Mouse (Mus musculus): ENCODE results near the gene Amtn. TPM values are rescaled to one million over a fixed set of nuclear protein-coding genes. Genes with fewer than 3 reads are reported as not detected.
"Not testable (repeated sequence)": the region's sequence is repeated elsewhere in the genome, so short reads cannot be mapped to it uniquely, and the experiment has no call there.

Amtn gene
- total RNA-seq (2022), result not detected

DNA sequence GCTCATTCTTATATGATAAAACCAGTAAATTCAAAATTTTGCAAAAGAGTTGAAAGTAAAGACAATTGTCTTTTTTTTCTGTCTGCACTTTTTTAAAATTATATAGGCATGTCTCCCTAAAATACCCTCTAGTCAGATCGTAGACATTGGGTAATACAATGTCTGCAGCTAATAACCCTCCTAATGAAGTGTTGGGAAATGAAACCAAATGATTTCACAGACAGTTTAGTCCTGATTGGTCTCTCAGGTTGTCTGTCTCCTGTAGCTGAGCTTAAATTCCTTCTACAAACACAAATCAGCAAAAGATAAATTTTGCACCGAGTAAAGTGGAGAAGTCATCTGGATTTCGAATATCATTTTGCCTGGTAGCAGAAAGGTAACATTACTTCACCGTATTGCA, at the start of gene Amtn:
TSS of gene Amtn (plus strand) at position 301 of the 400 bp plus-strand sequence.
- DNase-seq, result no peak

DNA sequence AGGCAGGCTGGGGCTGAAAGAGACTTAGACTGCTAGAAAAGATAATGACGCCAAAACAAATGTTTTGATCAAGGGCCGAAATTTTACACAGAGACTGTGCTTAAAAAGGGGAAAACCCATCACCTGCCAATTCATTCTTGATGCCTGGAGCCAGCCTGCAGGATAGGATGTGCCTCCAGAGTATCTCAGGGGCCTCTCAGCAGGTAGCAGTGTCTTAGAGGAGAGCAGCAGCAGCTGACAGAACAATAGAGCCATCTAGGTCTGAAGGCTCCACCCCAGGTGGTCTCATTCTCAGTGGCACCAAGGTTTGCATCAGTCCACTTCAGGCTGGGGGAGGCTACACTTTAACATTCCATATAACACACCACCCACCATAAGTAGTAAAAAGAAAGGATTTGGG, 27.4 kb upstream of the Amtn start:
- DNase-seq, result not testable (repeated sequence)

DNA sequence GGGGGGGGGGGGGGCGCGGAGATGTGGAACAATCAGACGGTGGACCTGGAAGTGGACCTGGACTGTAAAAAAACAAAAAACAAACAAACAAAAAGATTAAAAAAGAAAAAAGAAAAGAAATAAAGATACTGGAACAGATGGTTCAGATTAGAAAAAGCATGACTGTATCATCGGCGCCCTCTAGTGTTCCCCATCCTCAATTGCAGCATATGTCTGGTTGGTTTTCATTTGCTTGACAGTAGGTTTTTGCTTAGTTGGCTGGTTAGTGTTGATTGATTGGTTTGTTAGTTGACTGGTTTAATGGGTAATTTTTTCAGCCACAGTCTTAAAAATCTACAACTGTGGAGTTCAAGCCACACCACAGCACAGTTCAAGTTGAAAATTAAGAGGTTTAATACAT, 11.1 kb upstream of the Amtn start:
- DNase-seq, result peak; percentile 4

DNA sequence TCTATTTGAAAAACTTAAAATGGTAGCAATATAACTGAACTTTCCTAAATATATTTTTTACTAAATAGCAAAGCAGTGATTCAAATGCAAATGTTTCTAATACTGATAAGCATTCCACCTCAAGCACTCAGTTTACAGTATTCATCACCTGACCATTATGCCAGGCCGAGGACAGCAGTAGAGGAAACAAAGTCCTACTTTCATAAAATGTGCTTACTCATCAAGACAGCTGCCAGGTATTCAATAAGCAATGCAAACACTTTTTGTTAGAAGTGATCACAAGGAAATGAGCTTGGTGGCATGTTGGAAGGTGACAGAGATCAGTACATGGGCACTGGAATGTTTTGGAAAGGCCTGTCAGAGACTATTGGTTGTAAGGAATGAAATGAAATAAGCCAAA, 9.0 kb upstream of the Amtn start:
- no peak for DNase-seq

DNA sequence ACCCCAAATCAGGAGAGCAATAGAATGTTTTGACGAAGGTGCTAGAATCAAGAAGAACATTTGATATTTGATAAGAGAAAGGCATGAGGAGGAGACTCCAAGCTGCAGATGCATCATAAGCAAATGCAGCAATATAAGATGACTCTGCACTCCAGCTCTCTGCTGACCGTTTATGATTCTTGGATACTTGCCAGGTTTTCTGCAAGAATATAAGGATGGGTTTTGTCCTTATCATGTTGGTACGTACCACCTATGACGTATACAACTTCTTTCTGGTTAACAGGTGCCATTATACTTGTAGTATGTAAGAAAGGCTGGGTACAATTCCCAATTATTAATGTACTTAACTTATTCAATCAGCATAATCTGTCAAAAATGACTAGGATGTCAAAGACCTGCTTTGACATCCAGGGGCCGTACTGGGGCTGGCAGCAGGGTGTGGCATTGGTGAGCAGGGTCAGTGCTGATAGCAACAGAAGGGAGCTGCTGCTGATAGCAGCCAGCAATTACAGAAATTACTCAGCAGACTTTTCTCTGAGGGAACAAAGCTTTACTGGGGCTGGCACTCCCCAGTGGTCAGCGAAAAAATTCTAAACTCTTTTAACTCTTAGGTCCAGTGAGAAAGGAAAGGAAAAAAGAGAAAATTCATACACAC, 5.2 kb upstream of the Amtn start:
- DNase-seq, result no peak

DNA sequence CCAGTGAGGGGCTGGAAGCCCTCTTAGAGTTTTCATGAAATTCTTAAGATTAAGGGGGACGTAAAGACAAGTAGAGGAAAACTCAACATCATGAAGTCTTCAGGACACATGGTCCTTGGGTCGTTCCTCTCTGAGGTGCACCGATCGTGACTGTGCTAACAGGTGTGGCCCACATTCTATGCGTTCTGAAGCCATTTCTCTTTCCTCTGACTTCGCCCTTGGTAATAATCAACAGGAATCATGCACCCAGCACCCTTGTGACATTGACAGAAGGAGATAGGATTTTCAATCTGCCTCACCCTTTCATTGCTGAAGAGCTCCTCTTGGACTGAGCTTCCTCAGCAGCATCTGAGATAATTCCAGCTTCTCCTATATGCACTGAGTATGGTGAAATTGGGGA, 3.3 kb upstream of the Amtn start:
- no peak for DNase-seq

DNA sequence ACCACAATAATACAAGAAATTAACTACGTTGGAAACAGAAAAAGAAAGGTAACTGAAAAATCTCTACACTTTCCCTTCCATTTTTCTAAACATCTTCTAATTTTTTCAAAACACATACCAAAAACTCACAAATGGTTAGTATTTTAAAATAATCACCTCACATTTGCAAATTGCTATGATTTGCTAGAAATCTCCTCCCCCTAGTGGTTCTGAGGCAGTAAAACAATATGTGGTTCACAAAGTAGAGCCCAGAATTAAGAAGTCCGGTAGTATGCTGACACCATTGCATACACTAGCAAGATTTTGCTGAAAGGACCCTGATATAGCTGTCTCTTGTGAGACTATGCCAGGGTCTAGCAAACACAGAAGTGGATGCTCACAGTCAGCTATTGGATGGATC, 16.1 kb downstream of the Amtn start:
- DNase-seq, result not testable (repeated sequence)

DNA sequence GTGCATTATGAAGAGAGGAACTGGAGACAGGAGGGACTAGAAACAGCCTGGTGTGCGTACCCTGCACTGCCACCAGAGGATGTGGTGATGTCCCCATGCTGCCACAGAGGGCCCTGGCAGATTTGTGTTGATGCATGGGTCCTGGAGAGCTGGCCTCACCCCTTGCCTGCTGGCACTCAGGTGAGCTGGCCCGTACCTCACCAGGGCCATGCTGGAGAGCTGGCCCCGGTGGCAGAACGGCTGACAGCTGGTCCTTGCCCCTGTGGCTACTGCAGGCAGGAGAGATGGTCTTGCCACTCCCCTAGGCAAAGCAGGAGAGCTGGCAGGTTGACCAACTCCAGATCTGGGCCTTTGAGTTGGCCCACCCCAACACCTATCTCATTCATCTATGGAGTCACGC, 22.7 kb downstream of the Amtn start:
- no peak for DNase-seq

DNA sequence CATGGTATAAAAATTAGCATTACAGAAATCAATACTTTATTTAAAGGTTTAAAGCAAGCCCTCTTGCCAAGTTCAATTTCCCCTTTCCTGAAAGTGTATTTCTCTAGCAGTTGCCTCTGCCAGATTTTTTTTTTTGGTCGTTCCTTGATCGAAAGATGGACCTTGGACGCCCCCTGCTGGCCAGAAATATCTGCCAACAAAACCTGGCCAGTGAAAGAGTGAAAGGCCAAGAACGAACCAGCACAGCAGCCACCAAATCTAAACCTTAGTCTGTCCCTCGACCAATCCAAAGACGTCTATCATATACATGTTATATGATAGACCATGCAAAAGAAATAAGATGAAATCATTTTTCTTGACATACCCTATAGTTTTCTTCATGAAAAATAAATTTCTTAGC, 23.9 kb downstream of the Amtn start:
- DNase-seq, result peak; percentile 31

DNA sequence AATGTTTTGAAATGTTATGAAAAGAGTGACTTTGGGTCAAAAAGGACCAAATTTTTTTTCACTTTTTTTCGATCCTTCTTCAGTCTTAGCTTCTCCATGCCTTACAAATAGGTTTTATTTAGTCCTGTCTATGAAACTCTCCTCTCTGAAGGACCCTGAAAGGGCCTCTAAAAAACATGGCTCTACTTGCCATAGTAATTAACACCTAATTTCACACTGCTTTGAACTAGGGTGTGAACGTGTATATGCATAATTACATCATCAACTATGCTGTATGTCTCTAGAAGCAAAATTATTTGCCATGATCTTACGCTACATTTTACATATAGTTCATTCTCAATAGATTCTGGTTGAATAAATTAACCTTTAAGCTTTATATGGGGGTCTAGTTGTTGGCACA, 25.6 kb downstream of the Amtn start:
- no peak for DNase-seq

DNA sequence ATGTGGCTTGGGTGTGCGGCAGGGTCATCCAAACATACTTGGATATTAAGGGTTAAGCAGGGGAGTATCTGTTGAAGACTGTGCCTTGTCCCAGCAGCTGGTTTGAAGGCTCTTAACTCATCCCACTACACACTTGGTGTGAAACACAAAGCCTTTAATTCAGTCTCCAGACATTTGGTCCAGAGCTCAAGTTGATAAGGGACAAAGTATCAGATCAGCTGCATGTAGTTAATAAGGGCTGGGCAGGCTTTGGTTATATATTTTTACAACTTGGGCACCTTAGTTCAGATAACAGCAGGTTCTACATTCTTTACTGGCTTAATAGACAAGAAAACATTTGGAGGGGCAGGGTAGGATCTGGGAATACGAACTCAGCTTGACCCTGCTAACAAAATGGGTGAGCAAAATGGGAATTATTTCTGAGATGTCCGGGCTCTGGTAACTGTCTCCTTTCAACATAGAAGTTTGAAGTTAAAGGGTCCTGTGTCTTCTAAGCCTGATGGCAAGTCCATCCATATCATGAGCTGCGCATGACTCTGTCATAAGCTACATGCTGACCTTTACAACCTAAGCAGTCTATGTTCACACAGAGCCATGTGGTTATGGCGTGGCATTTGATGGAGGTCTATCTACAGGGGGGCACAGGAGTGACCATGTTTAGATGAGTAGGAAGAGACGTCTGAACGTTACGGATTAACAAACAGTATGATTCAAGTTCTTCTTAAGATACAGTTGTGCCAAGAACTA, 44.6 kb downstream of the Amtn start:
- no peak for DNase-seq

DNA sequence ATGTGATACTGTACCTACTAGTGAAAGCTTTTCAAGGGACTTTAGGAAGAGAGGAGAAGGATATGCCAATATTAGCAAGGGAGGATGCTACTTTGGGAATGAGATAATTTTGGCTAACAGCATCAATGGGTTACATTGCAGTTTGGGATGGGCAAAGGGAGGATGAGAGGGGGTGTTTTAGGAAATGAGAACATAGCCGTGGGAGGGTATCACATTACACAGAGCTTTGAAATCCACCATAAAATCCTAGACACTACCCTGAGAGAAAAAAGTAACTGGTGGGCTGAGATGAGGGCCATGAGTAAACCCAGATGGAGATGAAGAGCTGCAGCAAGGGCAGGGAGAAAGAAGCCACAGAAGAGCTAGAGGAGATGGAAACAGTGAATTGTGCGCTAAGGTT, 49.0 kb downstream of the Amtn start:
- not testable (repeated sequence) for DNase-seq

DNA sequence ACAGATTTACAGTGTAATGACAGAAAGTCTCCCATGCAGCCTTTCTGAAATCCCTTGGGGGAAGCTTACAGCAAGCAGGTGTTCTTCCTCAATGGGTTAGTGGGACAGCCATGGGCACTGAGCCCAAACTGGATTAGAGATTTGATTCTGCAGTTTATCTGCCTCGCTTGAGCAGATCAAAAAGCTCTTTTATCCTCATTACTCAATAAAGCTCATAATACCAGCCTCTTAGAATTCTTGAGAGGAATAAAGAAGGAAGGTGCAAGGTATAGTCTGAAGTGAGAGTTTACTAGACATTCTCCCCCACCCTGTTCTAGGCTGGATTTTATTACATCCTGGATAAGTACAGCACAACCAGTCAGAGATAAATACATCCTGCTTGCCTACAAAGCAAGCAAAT, 50.8 kb downstream of the Amtn start:
- no peak for DNase-seq

Other genes with a start within 250 kb of the Amtn start
- gene Gm11115, start 222.0 kb upstream of the Amtn start, total RNA-seq (2022), result not detected
- gene Gm7714, start 107.2 kb upstream of the Amtn start, total RNA-seq (2022), result not detected
- not detected for gene Prol1, start 58.8 kb upstream of the Amtn start, total RNA-seq (2022)
- gene Ambn, start 79.9 kb downstream of the Amtn start, total RNA-seq (2022), result not detected
- gene Enam, start 111.9 kb downstream of the Amtn start, total RNA-seq (2022), result not detected
- gene Jchain, start 151.8 kb downstream of the Amtn start, total RNA-seq (2022), result 1 to 10 TPM; 1.7 to 5.9 (median 3.2) TPM
- gene Utp3, start 178.4 kb downstream of the Amtn start, total RNA-seq (2022), result 10 to 100 TPM; 30.5 to 39.0 (median 35.2) TPM
- 10 to 100 TPM; 31.8 to 45.7 (median 40.1) TPM for gene Rufy3, start 188.9 kb downstream of the Amtn start, total RNA-seq (2022)